Mouse (Mus musculus) megakaryocyte, embryonic 14.5 days (primary cell): ENCODE data around the gene Myo5c.

ENCODE experiments used
- FLI1 ChIP-seq: IDR thresholded peaks from 2 replicates; pipeline ENCODE4 v1.6.1; 2012; ENCODE audit warnings: low read length, inconsistent platforms, mixed read lengths
- GATA1 ChIP-seq: IDR thresholded peaks from 3 replicates; pipeline ENCODE4 v1.6.1; 2012; ENCODE audit warnings: mixed read lengths, low read length, inconsistent platforms, borderline replicate concordance

GRCm38 (mm10) chr9:75246080-75246930 is 14.5 kb downstream of the Myo5c start:
- TF ChIP-seq GATA1 (no peak), FLI1 (no peak)
